Mouse (Mus musculus) CH12.LX (cell line): ENCODE measurements at regions not wholly inside any gene's neighbourhood (a gene's known extent, or its start where the extent isn't known, plus 50 kb on each side); places are given as distances from the start of the nearest gene placed in this dataset.

Experiments used
- CHD1 ChIP-seq: IDR thresholded peaks from 2 replicates; pipeline ENCODE4 v1.6.1; 2012; ENCODE audit warnings: low read depth, low read length, improper control_type of control experiment, inconsistent platforms
- CTCF ChIP-seq, 2 experiments: IDR thresholded peaks in 1 of 2; conservative IDR thresholded peaks in 1 of 2; 2 replicates each; pipeline ENCODE4 v1.5.1; 2011 to 2012; ENCODE audit warnings: low read depth in 2 of 2, low read length in 2 of 2, improper control_type of control experiment in 1 of 2, inconsistent platforms in 1 of 2, mild to moderate bottlenecking in 1 of 2, moderate library complexity in 1 of 2
- E2F4 ChIP-seq: IDR thresholded peaks from 2 replicates; pipeline ENCODE4 v1.6.1; 2011; ENCODE audit warnings: low read depth, low read length, improper control_type of control experiment; ENCODE audit not compliant: insufficient replicate concordance
- EP300 ChIP-seq: IDR thresholded peaks from 2 replicates; pipeline ENCODE4 v1.6.1; 2011; ENCODE audit warnings: low read length, improper control_type of control experiment
- MAX ChIP-seq: IDR thresholded peaks from 2 replicates; pipeline ENCODE4 v1.6.1; 2011; ENCODE audit warnings: low read length, improper control_type of control experiment
- POLR2AphosphoS2 ChIP-seq: IDR thresholded peaks from 2 replicates; pipeline ENCODE4 v1.6.1; 2011; ENCODE audit warnings: low read depth, low read length, improper control_type of control experiment
- SMC3 ChIP-seq: IDR thresholded peaks from 2 replicates; pipeline ENCODE4 v1.6.1; 2011; ENCODE audit warnings: low read depth, low read length, improper control_type of control experiment
- TBP ChIP-seq: conservative IDR thresholded peaks from 2 replicates; pipeline ENCODE4 v1.6.1; 2011; ENCODE audit warnings: low read depth, low read length, improper control_type of control experiment

DNA sequence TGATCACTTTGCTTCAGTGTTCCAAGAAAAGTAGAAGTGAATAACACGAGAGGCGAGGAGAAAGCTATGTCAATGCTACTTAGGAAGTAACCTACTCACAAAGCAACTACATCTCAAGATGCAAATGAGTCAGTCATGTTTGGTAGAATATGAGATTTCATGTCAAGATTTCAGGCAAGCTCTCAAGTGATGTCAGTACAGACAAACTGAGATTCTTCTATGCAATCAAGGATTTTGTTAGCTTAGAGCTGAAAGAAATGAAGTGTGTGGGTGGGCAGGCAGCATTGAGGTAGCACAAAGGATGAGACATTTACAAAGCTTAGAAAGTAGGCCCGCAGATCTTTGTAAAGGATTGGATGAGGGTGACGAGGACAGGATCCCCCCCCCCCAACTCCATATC, 480.0 kb upstream of the Syt1 start:
- TF ChIP-seq MAX = no peak
- TF ChIP-seq CHD1 = no peak
- TF ChIP-seq TBP = no peak
- no peak for TF ChIP-seq POLR2AphosphoS2
- no peak for TF ChIP-seq CTCF (conservative IDR thresholded peaks at IDR 0.05 in 1 of 2, IDR thresholded peaks at IDR 0.05 in 1 of 2; ENCODE audit: low read depth in 2 of 2, low read length in 2 of 2)
- TF ChIP-seq SMC3 = no peak
- no peak for TF ChIP-seq E2F4
- TF ChIP-seq EP300 = no peak
